Mouse (Mus musculus) CH12.LX (cell line): ENCODE results near the gene Dnajc6. TPM values are rescaled to one million over a fixed set of nuclear protein-coding genes. Genes with fewer than 3 reads are reported as not detected.

ENCODE experiments used
- DNase-seq: peaks from one replicate; pipeline ENCODE4 v3.0.0-alpha.2; 2013; ENCODE audit errors: extremely low read depth
- H3K27ac ChIP-seq: 2 replicates; pipeline ENCODE4 v1.5.1; 2012; ENCODE audit warnings: low read depth, mild to moderate bottlenecking, control low read depth, moderate library complexity; ENCODE audit not compliant: insufficient read depth
- H3K27me3 ChIP-seq: replicated peaks from 2 replicates; pipeline ENCODE3; 2012; ENCODE audit warnings: inconsistent platforms
- H3K36me3 ChIP-seq, 2 experiments: replicated peaks in 1 of 2; 2 replicates each; pipeline versions ENCODE3 to v1.6.1; 2012; ENCODE audit warnings: inconsistent platforms in 1 of 2, low read length in 1 of 2, mild to moderate bottlenecking in 1 of 2, mixed read lengths in 1 of 2, moderate library complexity in 1 of 2; ENCODE audit not compliant: control insufficient read depth in 1 of 2, insufficient read depth in 1 of 2
- H3K4me1 ChIP-seq, 2 experiments: 2 replicates each; pipeline ENCODE4 v1.6.1; 2012; ENCODE audit warnings: inconsistent platforms in 1 of 2, moderate library complexity in 1 of 2; ENCODE audit not compliant: insufficient read depth in 2 of 2, control insufficient read depth in 1 of 2
- H3K4me2 ChIP-seq: 2 replicates; pipeline ENCODE4 v1.6.1; 2012; ENCODE audit warnings: low read depth, mild to moderate bottlenecking, control low read depth; ENCODE audit not compliant: poor library complexity, insufficient read depth, severe bottlenecking
- H3K4me3 ChIP-seq, 3 experiments: fragments of 150-350 bp in 1 of 3; sonication (generic) in 1 of 3; replicated peaks in 1 of 3; 2 replicates each; pipeline versions ENCODE3 to v1.5.1; 2011 to 2012; ENCODE audit warnings: low read depth in 2 of 3, low read length in 2 of 3, mild to moderate bottlenecking in 2 of 3, moderate library complexity in 2 of 3, control low read depth in 1 of 3, improper control_type of control experiment in 1 of 3, inconsistent platforms in 1 of 3, mixed read lengths in 1 of 3; ENCODE audit not compliant: poor library complexity in 1 of 3
- H3K79me2 ChIP-seq: replicated peaks from 2 replicates; pipeline ENCODE4 v1.6.1; 2012; ENCODE audit warnings: mild to moderate bottlenecking, moderate library complexity; ENCODE audit not compliant: control insufficient read depth, poor library complexity, insufficient read depth, severe bottlenecking; ENCODE audit errors: extremely low read depth
- H3K9ac ChIP-seq: 2 replicates; pipeline ENCODE4 v1.6.1; 2012; ENCODE audit warnings: low read depth, mild to moderate bottlenecking, control low read depth, moderate library complexity; ENCODE audit not compliant: insufficient read depth
- H3K9me3 ChIP-seq: replicated peaks from 2 replicates; pipeline ENCODE3; 2012; ENCODE audit warnings: low read length, inconsistent platforms, mixed read lengths
- CHD1 ChIP-seq: IDR thresholded peaks from 2 replicates; pipeline ENCODE4 v1.6.1; 2012; ENCODE audit warnings: low read depth, low read length, improper control_type of control experiment, inconsistent platforms
- CHD2 ChIP-seq: IDR thresholded peaks from 2 replicates; pipeline ENCODE4 v1.6.1; 2011; ENCODE audit warnings: low read length, improper control_type of control experiment
- E2F4 ChIP-seq: IDR thresholded peaks from 2 replicates; pipeline ENCODE4 v1.6.1; 2011; ENCODE audit warnings: low read depth, low read length, improper control_type of control experiment; ENCODE audit not compliant: insufficient replicate concordance
- ELF1 ChIP-seq: IDR thresholded peaks from 2 replicates; pipeline ENCODE4 v1.6.1; 2014; ENCODE audit warnings: low read depth, mild to moderate bottlenecking, inconsistent platforms, low read length, improper control_type of control experiment
- ETS1 ChIP-seq: conservative IDR thresholded peaks from 2 replicates; pipeline ENCODE4 v1.6.1; 2012; ENCODE audit warnings: low read depth, mild to moderate bottlenecking, inconsistent platforms, low read length, improper control_type of control experiment, moderate library complexity
- GABPA ChIP-seq: IDR thresholded peaks from 2 replicates; pipeline ENCODE4 v1.6.1; 2012; ENCODE audit warnings: low read depth, low read length, improper control_type of control experiment, inconsistent platforms; ENCODE audit not compliant: insufficient replicate concordance
- HCFC1 ChIP-seq: IDR thresholded peaks from 2 replicates; pipeline ENCODE4 v1.6.1; 2012; ENCODE audit warnings: low read depth, mild to moderate bottlenecking, inconsistent platforms, low read length, improper control_type of control experiment
- KAT2A ChIP-seq: IDR thresholded peaks from 2 replicates; pipeline ENCODE4 v1.6.1; 2012; ENCODE audit warnings: low read length, improper control_type of control experiment, inconsistent platforms; ENCODE audit not compliant: insufficient replicate concordance
- MAZ ChIP-seq: IDR thresholded peaks from 2 replicates; pipeline ENCODE4 v1.6.1; 2012; ENCODE audit warnings: low read depth, mild to moderate bottlenecking, inconsistent platforms, low read length, improper control_type of control experiment, moderate library complexity
- MXI1 ChIP-seq: IDR thresholded peaks from 2 replicates; pipeline ENCODE4 v1.6.1; 2011; ENCODE audit warnings: mild to moderate bottlenecking, low read depth, low read length, improper control_type of control experiment
- NRF1 ChIP-seq: IDR thresholded peaks from 2 replicates; pipeline ENCODE4 v1.6.1; 2014; ENCODE audit warnings: low read depth, mild to moderate bottlenecking, inconsistent platforms, low read length, improper control_type of control experiment, moderate library complexity
- PAX5 ChIP-seq: IDR thresholded peaks from 2 replicates; pipeline ENCODE4 v1.6.1; 2012; ENCODE audit warnings: low read length, inconsistent platforms, mixed read lengths
- POLR2A ChIP-seq: IDR thresholded peaks from 2 replicates; pipeline ENCODE4 v1.6.1; 2011; ENCODE audit warnings: low read depth, mild to moderate bottlenecking, improper control_type of control experiment, low read length
- POLR2AphosphoS2 ChIP-seq: IDR thresholded peaks from 2 replicates; pipeline ENCODE4 v1.6.1; 2011; ENCODE audit warnings: low read depth, low read length, improper control_type of control experiment
- RAD21 ChIP-seq: IDR thresholded peaks from 2 replicates; pipeline ENCODE4 v1.6.1; 2011; ENCODE audit warnings: low read depth, mild to moderate bottlenecking, low read length, improper control_type of control experiment, moderate library complexity
- RCOR1 ChIP-seq: conservative IDR thresholded peaks from 2 replicates; pipeline ENCODE4 v1.6.1; 2012; ENCODE audit warnings: low read depth, mild to moderate bottlenecking, inconsistent platforms, low read length, improper control_type of control experiment
- SIN3A ChIP-seq: IDR thresholded peaks from 2 replicates; pipeline ENCODE4 v1.6.1; 2012; ENCODE audit warnings: low read length, improper control_type of control experiment, inconsistent platforms
- TCF12 ChIP-seq: IDR thresholded peaks from 2 replicates; pipeline ENCODE4 v1.6.1; 2014; ENCODE audit warnings: low read depth, mild to moderate bottlenecking, inconsistent platforms, low read length, improper control_type of control experiment
- UBTF ChIP-seq: IDR thresholded peaks from 2 replicates; pipeline ENCODE4 v1.6.1; 2012; ENCODE audit warnings: low read depth, mild to moderate bottlenecking, inconsistent platforms, low read length, improper control_type of control experiment, moderate library complexity
- USF1 ChIP-seq: IDR thresholded peaks from 2 replicates; pipeline ENCODE4 v1.6.1; 2014; ENCODE audit warnings: low read depth, mild to moderate bottlenecking, inconsistent platforms, low read length, improper control_type of control experiment
- dilution Hi-C: fragments of 300-500 bp; cut with MboI; formaldehyde crosslinking; loops from 2 replicates; pipeline ENCODE4 v1.14.3; 2020; ENCODE audit warnings: low sequenced_read_pairs; ENCODE audit not compliant: extremely low pct_unique_long_range_greater_than_20kb, extremely low pct_ligation_motif_present
- in situ Hi-C: fragments of 300-500 bp; cut with MboI; formaldehyde crosslinking; loops from 3 replicates; pipeline ENCODE4 v1.14.3; 2019; ENCODE audit warnings: low sequenced_read_pairs, low pct_ligation_motif_present, low pct_unique_long_range_greater_than_20kb, mixed read lengths
- polyA plus RNA-seq: library from polyadenylated mRNA; unstranded; fragments of >175 nt; gene quantifications from 2 replicates; pipeline ENCODE4 v1.2.1, GENCODE M21; 2012; ENCODE audit warnings: low read depth; ENCODE audit not compliant: insufficient read length
- total RNA-seq, 2 experiments: library from RNA; depleted of rRNA; stranded (reverse); fragments of 300-350 nt in 1 of 2; fragments of >200 nt in 1 of 2; gene quantifications; 2 replicates each; pipeline ENCODE4 v1.2.3; 2012 to 2014

The Dnajc6 gene
- total and polyA plus RNA-seq, 3 experiments: not detected

- H3K9ac ChIP-seq: no peak overlapping the region
- no peak overlapping the region for H3K27ac ChIP-seq
- no peak overlapping the region for H3K4me2 ChIP-seq
- H3K27me3 ChIP-seq: no peaks in the 10 kb centered on the region
- no peak overlapping the region for H3K4me3 ChIP-seq
- dilution Hi-C loops (no loop called here), in situ Hi-C loops (no loop called here)
- no peaks in the 10 kb centered on the region for H3K9me3 ChIP-seq
- no peaks in the 10 kb centered on the region for H3K79me2 ChIP-seq
- DNase-seq: no peak
- H3K36me3 ChIP-seq: no peaks in the 10 kb centered on the region
- no peaks in the 10 kb centered on the region for H3K4me1 ChIP-seq
- no peak for TF ChIP-seq CHD2
- TF ChIP-seq HCFC1: no peak
- TF ChIP-seq CHD1: no peak
- TF ChIP-seq POLR2A: no peak
- TF ChIP-seq USF1: no peak
- no peak for TF ChIP-seq SIN3A
- no peak for TF ChIP-seq ELF1
- no peak for TF ChIP-seq UBTF
Observed at GRCm38 (mm10) chr4:101603635-101604034, 107.2 kb downstream of the Dnajc6 start.

DNA sequence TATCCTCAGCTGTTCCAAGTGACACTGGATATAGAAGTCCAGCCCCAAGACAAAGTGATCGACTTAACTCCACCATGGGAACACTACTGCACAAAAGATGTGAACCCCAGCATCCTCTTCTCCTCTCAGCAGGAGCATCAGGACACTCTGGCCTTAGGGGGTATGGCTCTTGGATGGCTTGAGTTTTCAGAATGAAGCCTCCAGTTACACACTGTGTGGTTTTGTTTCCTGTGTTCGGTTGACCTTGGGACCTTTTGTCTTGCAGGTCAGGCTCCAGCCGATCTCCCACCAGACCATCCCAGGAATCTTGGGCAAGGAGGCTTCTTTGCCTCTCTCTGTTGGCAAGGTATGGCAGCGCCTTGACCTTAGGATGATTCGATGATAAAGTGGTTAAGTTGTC, 120.1 kb downstream of the Dnajc6 start:
- in situ Hi-C loops (no loop called here), dilution Hi-C loops (no loop called here)
- Histone ChIP-seq H3K4me2 (no peak overlapping the region), H3K9me3 (no peaks in the 10 kb centered on the region), H3K4me3 (no peak overlapping the region), H3K9ac (no peak overlapping the region), H3K4me1 (peaks cover 0 to 5% of the 10 kb centered on the region in 2 experiments; a peak in 2 of 4 replicates), H3K27me3 (no peaks in the 10 kb centered on the region), H3K36me3 (no peaks in the 10 kb centered on the region), H3K27ac (no peak overlapping the region), H3K79me2 (no peaks in the 10 kb centered on the region)
- TF ChIP-seq NRF1 (no peak), KAT2A (no peak), MXI1 (no peak), ETS1 (no peak), USF1 (no peak), GABPA (no peak), CHD1 (no peak), E2F4 (no peak), RAD21 (no peak), PAX5 (no peak), POLR2AphosphoS2 (no peak), TCF12 (no peak), MAZ (no peak), RCOR1 (no peak), POLR2A (no peak)
- DNase-seq: no peak
